Mouse (Mus musculus) liver, adult 2 months (tissue): ENCODE results near the gene Uhrf1.

ENCODE experiments used
- CTCF ChIP-seq: fragments of 200-500 bp; IDR thresholded peaks from 2 replicates; pipeline ENCODE4 v1.5.1; 2011; ENCODE audit warnings: low read depth, low read length, control low read depth
- POLR2A ChIP-seq: fragments of 200-500 bp; IDR thresholded peaks from 2 replicates; pipeline ENCODE4 v1.6.1; 2011; ENCODE audit warnings: low read length, control low read depth; ENCODE audit not compliant: insufficient read depth; ENCODE audit errors: extremely low read depth

DNA sequence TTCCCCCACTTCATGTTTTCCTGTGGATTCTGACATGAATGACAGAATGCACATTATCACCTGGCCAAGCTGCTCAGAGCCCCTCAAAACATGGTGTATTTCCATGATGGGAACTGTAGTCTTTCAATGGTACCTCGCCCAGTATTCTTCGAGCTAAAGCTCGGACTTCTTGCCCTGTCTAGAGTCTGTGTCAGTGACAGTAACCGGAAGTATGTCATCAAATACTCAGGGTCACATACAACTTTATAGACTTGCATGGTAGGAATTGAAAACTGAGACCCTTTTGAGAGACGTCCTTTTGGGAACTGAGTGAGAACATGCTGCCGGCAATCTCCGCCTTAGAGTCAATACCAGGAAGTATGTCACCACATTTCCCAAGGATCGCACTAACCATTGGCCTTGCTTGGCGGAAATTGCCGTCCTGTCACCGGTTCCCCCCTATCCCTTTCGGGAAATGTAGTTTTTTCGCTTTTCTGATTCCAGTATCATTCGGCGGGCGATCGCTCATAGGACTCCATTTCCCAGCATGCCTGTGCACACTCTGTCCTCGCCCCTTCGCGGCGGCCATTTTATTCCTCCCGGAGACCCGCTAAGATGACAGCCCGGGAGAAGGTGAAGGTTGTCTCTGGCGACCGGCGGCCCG is 46.8 kb upstream of the Uhrf1 start, which contains the start of gene Fem1a:
- no peak for TF ChIP-seq CTCF
- TF ChIP-seq POLR2A: 0 out of 2 replicates have a peak, but pooled peaks have one; percentile 41
